Mouse (Mus musculus): ENCODE measurements around the gene Parp16.

- TF ChIP-seq CHD2 (IDR thresholded peaks at IDR 0.05; ENCODE audit: low read depth, low read length) (no peak), HCFC1 (IDR thresholded peaks at IDR 0.05; ENCODE audit: borderline replicate concordance, insufficient read depth, low read length) (peak; percentile 74)
Observed at GRCm38 (mm10) chr9:65195982-65196737, 1.0 kb downstream of the Parp16 start.
